Mouse (Mus musculus) lung, adult 2 months (tissue): ENCODE data around the gene Rundc1. TPM values are rescaled to one million over a fixed set of nuclear protein-coding genes. Genes with fewer than 3 reads are reported as not detected.
"Not testable (repeated sequence)": the region's sequence is repeated elsewhere in the genome, so short reads cannot be mapped to it uniquely, and the experiment has no call there.

Experiments used
- DNase-seq: peaks from one replicate; pipeline ENCODE4 v3.0.0; 2022
- H3K4me1 ChIP-seq: fragments of 200-500 bp; 2 replicates; pipeline ENCODE4 v1.6.1; 2011; ENCODE audit warnings: low read length; ENCODE audit not compliant: control insufficient read depth, insufficient read depth
- H3K4me3 ChIP-seq: fragments of 200-500 bp; replicated peaks from 2 replicates; pipeline ENCODE3; 2011; ENCODE audit warnings: low read depth, mild to moderate bottlenecking, control low read depth, low read length; ENCODE audit errors: extremely low read depth
- CTCF ChIP-seq: fragments of 200-500 bp; IDR thresholded peaks from 2 replicates; pipeline ENCODE4 v1.5.1; 2011; ENCODE audit warnings: mild to moderate bottlenecking, low read length, control low read depth; ENCODE audit not compliant: insufficient read depth
- POLR2A ChIP-seq: fragments of 200-500 bp; IDR thresholded peaks from 2 replicates; pipeline ENCODE4 v1.6.1; 2011; ENCODE audit warnings: low read depth, mild to moderate bottlenecking, control low read depth, low read length, borderline replicate concordance; ENCODE audit errors: extremely low read depth
- WGBS: fragments of 180-500 bp; shearing (Covaris S2); methylation state at CpG from one replicate; pipeline ENCODE4 v1.1.7; 2018; 5-methylcytosine and 5-hydroxymethylcytosine counted together
- polyA plus RNA-seq: library from polyadenylated mRNA; depleted of rRNA; stranded (reverse); fragments of >200 nt; gene quantifications from 2 replicates; pipeline ENCODE4 v1.2.3, GENCODE M21; 2012

Rundc1 gene
- polyA plus RNA-seq, 1 experiment, result 22.4 TPM

DNA sequence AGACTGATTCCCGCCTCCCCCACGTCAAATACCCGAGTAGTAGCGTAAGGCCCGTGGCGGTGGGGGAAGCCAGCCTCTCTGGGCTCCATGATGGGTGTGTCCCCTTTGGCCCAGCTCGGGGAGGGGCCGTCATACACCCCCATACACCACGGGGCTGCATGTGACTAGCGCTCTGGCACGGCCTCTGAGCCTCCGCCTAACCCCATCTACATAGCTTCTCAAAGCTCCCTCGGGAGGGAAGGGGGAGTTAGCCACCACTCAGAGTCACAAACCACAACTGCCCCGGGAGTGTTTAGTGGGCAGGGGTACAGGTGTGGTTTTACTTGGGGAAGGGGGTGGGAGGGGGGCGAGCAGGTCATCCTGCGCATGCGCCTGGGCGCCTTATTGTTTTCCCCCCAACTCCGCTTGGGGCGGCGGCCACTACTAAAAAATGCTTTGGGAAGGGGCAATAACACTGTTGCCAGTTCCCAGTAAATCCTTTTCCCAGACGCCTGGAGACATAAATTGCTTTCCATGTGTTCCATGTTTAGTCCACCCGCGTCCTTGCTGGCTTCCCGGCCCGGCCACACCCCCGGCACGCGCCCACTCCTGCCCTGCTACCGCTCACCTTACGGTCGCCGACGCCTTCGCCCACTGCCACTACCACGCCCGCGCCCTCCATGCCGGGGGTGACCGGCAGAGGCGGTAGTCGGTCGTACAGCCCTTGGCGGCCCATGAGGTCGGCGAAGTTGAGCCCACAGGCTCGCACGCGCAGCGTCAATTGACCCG, 40.4 kb downstream of the Rundc1 start:
- under 1% methylated on average over 51 of the region's 51 CpGs for WGBS
- peak overlapping the region; percentile 96 for H3K4me3 ChIP-seq
- TF ChIP-seq CTCF (no peak), POLR2A (no peak)
- peak; percentile 70 for DNase-seq
- H3K4me1 ChIP-seq, result peaks cover 6% of the 10 kb centered on the region

DNA sequence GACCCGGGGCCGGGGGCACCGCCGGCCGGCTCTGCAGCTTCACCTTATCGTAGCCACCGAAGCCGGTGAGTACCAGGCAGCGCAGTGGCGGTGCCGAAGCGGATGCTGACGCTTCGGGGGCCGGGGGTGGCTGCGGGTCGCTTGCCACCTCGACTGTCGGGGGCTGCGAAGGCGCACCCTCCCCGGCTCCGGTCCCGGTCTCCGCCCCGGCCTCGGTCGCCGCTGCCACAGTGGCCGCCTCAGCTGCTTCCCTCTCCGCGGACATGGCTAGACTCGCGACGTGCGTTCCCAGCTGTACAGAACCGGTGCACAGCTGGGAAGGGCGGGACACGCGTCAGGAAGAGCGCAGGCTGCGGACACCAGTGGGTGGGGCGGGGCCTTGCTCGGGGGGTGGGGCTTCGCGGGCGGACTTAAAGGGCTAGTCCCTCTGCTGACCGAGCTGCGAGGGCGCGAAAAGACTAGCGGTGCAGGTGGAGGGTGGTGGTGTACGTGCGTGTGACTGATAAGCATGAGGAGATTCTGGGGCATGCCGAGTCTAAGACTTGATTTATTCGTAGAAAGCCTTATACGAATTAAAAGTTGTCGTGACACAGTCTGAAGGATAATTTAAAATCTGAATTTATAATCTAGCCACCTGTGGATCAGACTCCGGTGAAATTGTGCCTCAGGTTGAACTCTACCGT, 41.1 kb downstream of the Rundc1 start, which contains the start of gene Vat1:
Gene Vat1 (minus strand): TSS at position 362 of the 683 bp plus-strand sequence.
- peak; percentile 74 for DNase-seq
- WGBS, result under 1% methylated on average over 60 of the region's 60 CpGs
- Histone ChIP-seq H3K4me1 (peaks cover 6% of the 10 kb centered on the region), H3K4me3 (peak within 1 kb of the TSS; percentile 96)
- TF ChIP-seq POLR2A (peak; percentile 89; the same call in 1 of the 2 replicates), CTCF (no peak)

DNA sequence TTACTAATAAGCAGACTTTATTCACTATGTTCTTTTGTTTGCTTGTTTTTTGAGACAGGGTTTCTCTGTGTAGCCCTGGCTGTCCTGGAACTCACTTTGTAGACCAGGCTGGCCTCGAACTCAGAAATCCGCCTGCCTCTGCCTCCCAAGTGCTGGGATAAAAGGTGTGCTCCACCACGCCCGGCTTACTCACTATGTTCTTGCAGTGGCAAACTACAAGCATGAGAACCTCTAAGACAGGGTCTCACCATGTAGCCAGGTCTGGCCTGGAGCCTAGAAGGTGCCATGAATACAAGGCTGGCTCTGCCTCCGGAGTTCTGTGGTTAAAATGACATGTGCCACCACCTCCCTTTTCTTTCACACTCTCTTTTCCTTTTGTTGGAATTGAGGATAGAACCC, 41.7 kb downstream of the Rundc1 start:
- 52% methylated on average over 5 of the region's 5 CpGs for WGBS
- not testable (repeated sequence) for DNase-seq, H3K4me1 ChIP-seq, H3K4me3 ChIP-seq

DNA sequence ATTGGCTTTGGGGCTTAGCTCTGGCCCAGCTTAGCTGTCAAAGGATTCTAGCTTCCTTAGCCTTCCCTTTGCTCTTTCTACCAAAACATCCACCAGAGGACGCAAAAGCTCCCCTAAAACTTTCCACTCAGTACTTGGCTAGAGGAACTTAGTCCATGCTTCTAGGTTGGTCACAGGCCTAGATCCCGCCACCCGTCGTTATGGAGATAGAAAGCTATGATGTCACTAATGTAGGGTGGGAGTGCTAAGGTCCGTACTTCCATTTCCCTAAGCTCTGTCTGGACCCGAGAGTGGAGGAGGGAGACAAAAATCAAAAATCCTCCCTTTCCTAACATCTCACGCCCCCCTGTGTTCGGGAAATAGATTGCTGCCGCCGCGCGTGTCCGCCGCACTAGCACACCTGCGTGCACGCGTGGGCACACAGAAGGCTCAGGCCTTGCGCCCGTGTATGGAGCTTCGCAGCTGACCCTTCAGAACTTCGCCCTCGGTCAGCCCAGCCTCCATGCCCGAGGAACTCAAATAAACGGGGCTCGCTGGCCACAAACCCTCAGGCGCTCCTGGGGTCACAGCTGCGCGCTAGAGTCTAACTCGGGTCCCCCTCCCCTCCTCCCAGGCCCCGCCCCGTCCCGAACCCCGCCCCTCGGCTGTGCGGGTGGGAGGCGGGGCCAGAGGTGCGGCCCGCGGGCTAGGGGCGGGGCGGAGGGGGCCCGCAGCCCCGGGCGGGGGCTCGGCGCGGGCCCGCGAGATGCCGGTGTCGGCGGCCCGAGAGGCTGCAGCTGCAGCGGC, 42.8 kb downstream of the Rundc1 start:
- Histone ChIP-seq H3K4me3 (peak overlapping the region; percentile 87), H3K4me1 (peaks cover 6% of the 10 kb centered on the region)
- WGBS, result under 1% methylated on average over 53 of the region's 54 CpGs
- TF ChIP-seq POLR2A (no peak), CTCF (peak; percentile 31)
- DNase-seq, result peak; percentile 74

DNA sequence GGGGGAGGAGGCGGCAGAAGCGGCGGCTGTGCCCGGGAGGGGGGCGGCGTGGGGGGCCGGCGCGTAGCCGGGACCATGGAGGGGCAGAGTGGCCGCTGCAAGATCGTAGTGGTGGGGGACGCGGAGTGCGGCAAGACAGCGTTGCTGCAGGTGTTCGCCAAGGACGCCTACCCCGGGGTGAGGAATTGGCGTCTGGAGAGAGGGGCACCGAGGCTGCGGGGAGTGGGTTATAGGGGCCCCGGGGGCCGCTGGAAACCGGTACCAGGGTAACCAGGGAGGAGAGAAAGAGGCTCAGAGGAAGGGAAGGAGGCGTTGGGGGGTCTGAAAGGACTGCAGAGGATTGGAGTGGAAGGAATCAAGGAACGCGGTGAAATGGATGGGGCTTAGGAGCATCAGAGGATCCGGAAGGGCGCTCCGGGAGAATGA, 43.4 kb downstream of the Rundc1 start:
- no peak for TF ChIP-seq CTCF
- TF ChIP-seq POLR2A, result no peak
- H3K4me1 ChIP-seq, result peaks cover 6% of the 10 kb centered on the region
- peak; percentile 52 for DNase-seq
- under 1% methylated on average over 24 of the region's 31 CpGs for WGBS
- H3K4me3 ChIP-seq, result peak overlapping the region; percentile 65

DNA sequence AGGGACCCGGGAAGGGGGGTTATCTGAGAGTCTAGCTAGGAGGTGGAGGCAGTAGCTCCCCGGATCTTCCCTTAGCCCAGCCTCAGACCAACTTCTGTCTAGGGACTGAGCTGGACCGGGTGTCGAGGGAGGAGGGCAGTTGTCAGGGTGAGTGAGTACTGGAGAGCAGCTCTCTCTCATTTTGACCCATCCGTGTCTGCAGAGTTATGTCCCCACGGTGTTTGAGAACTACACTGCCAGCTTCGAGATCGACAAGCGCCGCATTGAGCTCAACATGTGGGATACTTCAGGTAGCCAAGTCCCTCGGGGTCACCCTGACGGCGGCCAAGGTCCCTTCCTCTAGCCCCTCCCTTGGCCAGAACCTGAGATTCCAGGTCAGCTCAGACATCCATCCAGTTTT, 43.8 kb downstream of the Rundc1 start:
- TF ChIP-seq POLR2A, result no peak
- no peak for TF ChIP-seq CTCF
- WGBS, result 12% methylated on average over 13 of the region's 13 CpGs
- DNase-seq, result no peak

DNA sequence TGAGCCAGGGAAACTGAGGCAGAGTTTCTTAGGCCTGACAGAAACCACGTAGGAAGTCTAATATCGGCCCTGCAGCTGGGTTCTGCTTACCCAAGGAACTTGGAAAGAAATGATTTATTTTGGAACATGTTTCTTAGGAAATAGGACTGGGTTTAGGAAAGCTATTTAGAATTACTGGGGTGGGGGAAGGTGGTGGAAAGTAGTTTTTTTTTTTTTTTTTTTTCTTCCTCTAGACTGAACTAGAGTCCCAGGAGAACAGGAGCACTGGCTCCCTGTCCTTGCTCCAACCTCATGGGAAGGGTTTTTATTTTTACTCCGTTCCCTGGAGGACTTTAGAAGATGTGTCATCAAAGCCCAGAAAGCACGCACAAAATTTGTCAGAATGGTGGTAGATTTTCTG, 44.3 kb downstream of the Rundc1 start:
- TF ChIP-seq POLR2A, result no peak
- TF ChIP-seq CTCF, result no peak
- no peak for DNase-seq
- Histone ChIP-seq H3K4me3 (no peak overlapping the region), H3K4me1 (peaks cover 2% of the 10 kb centered on the region)
- WGBS, result 70% methylated on average over 4 of the region's 4 CpGs

More for the DNA sequence above, 43.8 kb downstream of the Rundc1 start:
- Histone ChIP-seq H3K4me1 (peaks cover 3% of the 10 kb centered on the region), H3K4me3 (peak overlapping the region; percentile 20)

DNA sequence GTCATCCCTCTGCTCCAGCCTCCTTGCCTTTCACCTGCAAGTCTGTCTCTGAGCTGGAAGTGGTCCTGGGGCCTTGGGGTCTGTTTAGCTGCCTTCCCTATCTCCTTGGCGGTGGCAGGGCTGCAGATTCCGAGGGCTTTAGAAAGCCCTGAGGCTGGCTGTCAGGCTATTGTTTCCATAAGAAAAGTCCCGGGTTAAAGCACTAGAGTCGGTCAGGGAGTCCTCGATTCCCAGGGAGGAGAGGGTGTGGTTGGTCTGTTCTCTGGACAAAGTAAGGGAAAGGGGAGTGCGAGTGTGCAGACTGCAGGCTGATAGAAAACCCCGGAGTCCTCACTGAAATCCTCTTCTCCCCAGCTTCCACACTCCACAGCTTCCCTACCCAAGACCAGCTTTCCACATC, 45.3 kb downstream of the Rundc1 start:
- DNase-seq, result no peak
- H3K4me3 ChIP-seq, result no peak overlapping the region
- 57% methylated on average over 7 of the region's 7 CpGs for WGBS
- TF ChIP-seq CTCF (no peak), POLR2A (no peak)
- H3K4me1 ChIP-seq, result peaks cover 2% of the 10 kb centered on the region

DNA sequence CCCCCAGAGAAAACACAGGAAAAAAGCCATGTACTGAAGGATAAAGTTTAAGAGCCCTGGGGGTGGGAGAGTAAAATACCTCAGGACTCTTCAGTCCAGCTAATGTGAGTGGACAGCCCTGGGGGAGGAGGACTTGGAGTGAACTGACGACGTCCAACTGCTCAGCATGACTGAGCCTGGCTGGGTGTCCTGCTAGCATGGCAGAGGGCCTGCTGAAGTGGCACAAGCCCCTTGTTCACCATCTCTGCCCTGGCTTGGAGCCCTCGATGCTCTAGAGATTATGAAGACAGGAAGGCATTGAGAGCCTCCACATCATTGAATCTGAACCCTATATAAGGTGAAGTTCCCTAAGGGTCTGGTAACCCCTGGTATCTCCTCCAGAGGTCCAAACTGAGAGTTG, 47.0 kb downstream of the Rundc1 start:
- peaks cover 2% of the 10 kb centered on the region; the same call in 1 of the 2 replicates for H3K4me1 ChIP-seq
- no peak for TF ChIP-seq CTCF
- TF ChIP-seq POLR2A, result no peak
- 51% methylated on average over 3 of the region's 3 CpGs for WGBS

DNA sequence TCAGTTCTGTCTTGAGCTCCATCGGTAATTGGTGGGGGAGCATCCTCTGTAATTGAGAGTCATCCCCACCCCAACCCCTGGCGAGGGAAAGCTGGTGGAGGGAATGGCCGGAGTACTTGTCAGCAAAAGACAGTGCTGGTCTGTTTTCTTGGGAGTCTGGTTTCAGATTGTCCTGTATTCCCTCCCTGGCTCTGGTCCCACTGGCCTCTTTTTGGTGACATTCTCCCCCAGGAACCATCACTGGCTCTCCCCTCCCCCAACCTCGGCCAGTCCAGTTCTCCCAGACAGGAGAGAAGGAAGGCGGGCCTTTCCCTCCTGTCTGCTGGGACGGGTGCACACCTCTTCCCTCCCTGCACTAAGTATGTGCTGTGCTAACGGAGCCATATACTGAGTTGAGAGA, 47.5 kb downstream of the Rundc1 start:
- TF ChIP-seq POLR2A (no peak), CTCF (no peak)
- no peaks in the 10 kb centered on the region; the same call in 1 of the 2 replicates for H3K4me1 ChIP-seq
- H3K4me3 ChIP-seq, result no peak overlapping the region
- DNase-seq, result no peak
- 67% methylated on average over 7 of the region's 7 CpGs for WGBS

More for the DNA sequence above, 47.0 kb downstream of the Rundc1 start:
- no peak for DNase-seq
- H3K4me3 ChIP-seq, result no peak overlapping the region

DNA sequence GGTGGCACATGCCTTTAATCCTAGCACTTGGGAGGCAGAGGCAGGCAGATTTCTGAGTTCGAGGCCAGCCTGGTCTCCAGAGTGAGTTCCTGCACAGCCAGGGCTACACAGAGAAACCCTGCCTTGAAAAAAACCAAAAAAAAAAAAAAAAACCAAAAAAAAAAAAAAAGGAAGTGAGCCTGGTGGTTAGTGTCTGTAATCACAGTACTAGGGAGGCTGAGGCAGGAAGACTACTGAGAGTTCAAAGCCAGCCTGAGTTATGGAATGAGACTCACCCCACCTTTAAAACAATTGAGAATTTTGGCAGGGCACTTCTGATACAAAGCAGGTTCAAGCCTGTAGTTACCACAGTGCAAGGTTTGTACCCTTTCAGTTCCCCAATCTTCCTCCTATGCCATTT, 48.8 kb downstream of the Rundc1 start:
- H3K4me1 ChIP-seq, H3K4me3 ChIP-seq, DNase-seq: not testable (repeated sequence)
- WGBS, result 84% methylated on average over 1 of the region's 1 CpGs
